Mouse (Mus musculus) central nervous system, embryonic 14 days (tissue): Measurements from ENCODE around the gene Ak5. TPM values are rescaled to one million over a fixed set of nuclear protein-coding genes. Genes with fewer than 3 reads are reported as not detected.

Experiments
- polyA plus RNA-seq: library from polyadenylated mRNA; depleted of rRNA; stranded (reverse); fragments of >200 nt; gene quantifications from 2 replicates; pipeline ENCODE4 v1.2.3, GENCODE M21; 2012; rRNA removed

Gene Ak5
- polyA plus RNA-seq = 2.0 and 2.8 TPM in 2 replicates

GRCm38 (mm10) chr3:152668239-152668638 is at the start of gene Ak5:
Gene Ak5, minus strand, starts transcription at chr3:152668360.

GRCm38 (mm10) chr3:152713991-152714902 is 46.1 kb upstream of the Ak5 start, which contains the start of gene Pigk:
Gene Pigk, plus strand, starts transcription at chr3:152714100.

Other genes starting within 250 kb of the Ak5 start
- 14.1 and 17.2 TPM in 2 replicates for gene Pigk, start 45.7 kb upstream of the Ak5 start, polyA plus RNA-seq